Comparison of ENCODE assay signal across 9 mouse cellular contexts in genomic region chr2:51981630-51982029, GRCm38 (mm10). TPM values are rescaled to one million over a fixed set of nuclear protein-coding genes. Genes with fewer than 3 reads are reported as not detected.
DNase-seq lines count a peak whose midpoint lies in the region; ATAC-seq and TF ChIP-seq lines count a peak whose summit lies in the region.
"Had no signal": no experiment of that assay in that cellular context is flagged by ENCODE, and none has a peak within 500 bp of the region (broad histone marks: within the 10 kb centered on the region; RNA-seq: fewer than 3 reads in every experiment).

No protein-coding gene starts in this region.

- H3K27me3 ChIP-seq in limb, embryonic 15.5 days: no peaks in the 10 kb centered on the region
- no peaks in the 10 kb centered on the region for H3K27me3 ChIP-seq in midbrain, postnatal 0 days (ENCODE audit: insufficient read depth, low read length)

- peak overlapping the region; percentile 32; the same call in 1 of the 2 replicates for H3K4me2 ChIP-seq in limb, embryonic 15.5 days
- H3K4me2 ChIP-seq in midbrain, postnatal 0 days (ENCODE audit: low read depth, low read length, poor library complexity, severe bottlenecking): no peak overlapping the region

- peaks cover 3% of the 10 kb centered on the region; the same call in 1 of the 2 replicates for H3K4me1 ChIP-seq in limb, embryonic 15.5 days
- H3K4me1 ChIP-seq in midbrain, postnatal 0 days (ENCODE audit: insufficient read depth, low read length): no peaks in the 10 kb centered on the region; the same call in 1 of the 2 replicates

- H3K36me3 ChIP-seq in limb, embryonic 15.5 days: no peaks in the 10 kb centered on the region
- no peaks in the 10 kb centered on the region for H3K36me3 ChIP-seq in midbrain, postnatal 0 days (ENCODE audit: insufficient read depth, low read length)

- TF ChIP-seq CTCF in midbrain, postnatal 0 days (IDR thresholded peaks at IDR 0.05): no peak

- H3K9me3 ChIP-seq in limb, embryonic 15.5 days: no peaks in the 10 kb centered on the region
- H3K9me3 ChIP-seq in midbrain, postnatal 0 days (ENCODE audit: low read length): 0 out of 2 replicates have a peak, but pooled peaks cover 4% of the 10 kb centered on the region

- H3K9ac ChIP-seq in limb, embryonic 15.5 days: peak overlapping the region; percentile 20; the same call in 1 of the 2 replicates
- no peak overlapping the region for H3K9ac ChIP-seq in midbrain, postnatal 0 days (replicated peaks; ENCODE audit: low read length, poor library complexity, severe bottlenecking)

- peak overlapping the region; percentile 50; the same call in 1 of the 2 replicates for H3K27ac ChIP-seq in limb, embryonic 15.5 days
- H3K27ac ChIP-seq in midbrain, postnatal 0 days (ENCODE audit: low read depth, low read length): peak overlapping the region; percentile 21; the same call in 1 of the 2 replicates

- H3K4me3 ChIP-seq in limb, embryonic 15.5 days: no peak overlapping the region
- no peak overlapping the region for H3K4me3 ChIP-seq in midbrain, postnatal 0 days (ENCODE audit: low read depth, low read length)
- H3K4me3 ChIP-seq: erythroblast, embryonic 14.5 days had no signal

- DNase-seq in cerebellum, postnatal 10 days: peak; percentile 66 to 68
- DNase-seq in cerebellum, adult 9-10 months: no peak
- peak; percentile 46 for DNase-seq in heart, postnatal 4 days
- peak; percentile 7 for DNase-seq in midbrain, postnatal 0 days (ENCODE audit: low spot score)
- no peak for DNase-seq in T-cell, adult 2 months (ENCODE audit: low spot score)

- WGBS in limb, embryonic 15.5 days: 32% methylated on average over 11 of the region's 11 CpGs
- WGBS in midbrain, postnatal 0 days: 41% methylated on average over 11 of the region's 11 CpGs

- ATAC-seq in common myeloid progenitor, adult 5-6 weeks (replicated peaks; ENCODE audit: low read depth, poor library complexity, severe bottlenecking): peak; percentile 80
- ATAC-seq in limb, embryonic 15.5 days (ENCODE audit: insufficient number of reproducible peaks, low FRiP score, low TSS enrichment, low read depth): no peak
- no peak; the same call in 1 of the 2 replicates for ATAC-seq in midbrain, postnatal 0 days (ENCODE audit: low FRiP score)
- ATAC-seq in CD4-positive, CD25-positive, alpha-beta regulatory T cell, adult 4 months: no peak

RNA-seq across cellular contexts. Expression of gene Nmi, which starts 8.3 kb away (rescaled TPM):
- 63.2 and 77.3 TPM in 2 replicates for total RNA-seq in common myeloid progenitor, adult 5-6 weeks (2017)
- 1 to 10 TPM; 7.0 to 7.5 TPM for total RNA-seq in heart, postnatal 4 days (2021)
- 12.1 and 13.8 TPM in 2 replicates for polyA plus RNA-seq in limb, embryonic 15.5 days (2015; fragmentation: Nextera tagmentation; extraction: Ambion mirVana)
- 1.8 and 4.2 TPM in 2 replicates for total RNA-seq in midbrain, postnatal 0 days (2014; rRNA removed)
- polyA plus RNA-seq in midbrain, postnatal 0 days (2015; fragmentation: Nextera tagmentation; extraction: Ambion mirVana): 6.4 and 6.5 TPM in 2 replicates
- 100 to 1,000 TPM; 158 to 170 TPM for polyA plus RNA-seq in CD4-positive, CD25-positive, alpha-beta regulatory T cell, adult 4 months (2017; shearing (Covaris generic))
- polyA plus RNA-seq: erythroblast, embryonic 14.5 days had no signal

RNA-seq across cellular contexts. Expression of gene Rbm43, which starts 46.7 kb away (rescaled TPM):
- total RNA-seq in common myeloid progenitor, adult 5-6 weeks (2017): 45.1 and 45.4 TPM in 2 replicates
- 1 to 10 TPM; 8.6 to 9.2 TPM for total RNA-seq in heart, postnatal 4 days (2021)
- 16.4 and 17.6 TPM in 2 replicates for polyA plus RNA-seq in limb, embryonic 15.5 days (2015; fragmentation: Nextera tagmentation; extraction: Ambion mirVana)
- 9.4 and 11.2 TPM in 2 replicates for total RNA-seq in midbrain, postnatal 0 days (2014; rRNA removed)
- polyA plus RNA-seq in midbrain, postnatal 0 days (2015; fragmentation: Nextera tagmentation; extraction: Ambion mirVana): 15.7 and 17.3 TPM in 2 replicates
- 10 to 100 TPM; 35.3 to 35.7 TPM for polyA plus RNA-seq in CD4-positive, CD25-positive, alpha-beta regulatory T cell, adult 4 months (2017; shearing (Covaris generic))

RNA-seq across cellular contexts. Expression of gene Tnfaip6, which starts 56.2 kb away (rescaled TPM):
- not detected in 2 replicates for total RNA-seq in common myeloid progenitor, adult 5-6 weeks (2017)
- 1 to 10 TPM; 4.2 to 4.4 TPM for total RNA-seq in heart, postnatal 4 days (2021)
- 46.7 and 52.5 TPM in 2 replicates for polyA plus RNA-seq in limb, embryonic 15.5 days (2015; fragmentation: Nextera tagmentation; extraction: Ambion mirVana)
- 1.6 and 2.0 TPM in 2 replicates for total RNA-seq in midbrain, postnatal 0 days (2014; rRNA removed)
- polyA plus RNA-seq in midbrain, postnatal 0 days (2015; fragmentation: Nextera tagmentation; extraction: Ambion mirVana): 3.1 and 3.2 TPM in 2 replicates
- polyA plus RNA-seq in CD4-positive, CD25-positive, alpha-beta regulatory T cell, adult 4 months (2017; shearing (Covaris generic)): not detected
- polyA plus RNA-seq: erythroblast, embryonic 14.5 days had no signal

Comparison
In these comparisons a context has a peak if more than half of its experiments do, and no peak if none do; other contexts are left out.
1. DNase-seq: peak in cerebellum, postnatal 10 days (2 of 2), heart, postnatal 4 days (single experiment) and midbrain, postnatal 0 days (single experiment); none in cerebellum, adult 9-10 months (single experiment) and T-cell, adult 2 months (single experiment).